ENCODE assay signal across 10 mouse cellular contexts in genomic region chr9:61549692-61550241, GRCm38 (mm10).
A peak's percentile ranks its signal among the peaks of the same experiment; 100 is the strongest.
DNase-seq lines count a peak whose midpoint lies in the region; ATAC-seq and TF ChIP-seq lines count a peak whose summit lies in the region.
"Had no signal": no experiment of that assay in that cellular context is flagged by ENCODE, and none has a peak within 500 bp of the region (broad histone marks: within the 10 kb centered on the region; RNA-seq: fewer than 3 reads in every experiment).

No protein-coding gene starts in this region.

- no peak overlapping the region for H3K4me3 ChIP-seq in hindbrain, embryonic 13.5 days
- no peak overlapping the region for H3K4me3 ChIP-seq in midbrain, embryonic 10.5 days
- H3K4me3 ChIP-seq in lung, adult 2 months (replicated peaks; ENCODE audit: extremely low read depth, low read depth, low read length), result no peak overlapping the region
- H3K4me3 ChIP-seq: heart, embryonic 12.5 days had no signal

- no peak overlapping the region for H3K9ac ChIP-seq in hindbrain, embryonic 13.5 days
- H3K9ac ChIP-seq: heart, embryonic 12.5 days had no signal

- 0 out of 2 replicates have a peak overlapping the region, but pooled peaks have one; percentile 19 for H3K27ac ChIP-seq in hindbrain, embryonic 13.5 days
- peak overlapping the region; percentile 1; the same call in 1 of the 2 replicates for H3K27ac ChIP-seq in midbrain, embryonic 10.5 days (replicated peaks)

- no peak overlapping the region for H3K4me2 ChIP-seq in hindbrain, embryonic 13.5 days
- H3K4me2 ChIP-seq: heart, embryonic 12.5 days had no signal

- peak; percentile 12 to 18 for DNase-seq in right cerebral cortex, postnatal 36 days (ENCODE audit: low spot score in 2 of 2)
- no peak for DNase-seq in right cerebral cortex, postnatal 25 days
- DNase-seq in midbrain, embryonic 10.5 days (ENCODE audit: low spot score), result no peak
- no peak for DNase-seq in thymus, postnatal 36 days
- DNase-seq in lung, adult 2 months, result no peak
- DNase-seq in ovary, adult 18-20 months (ENCODE audit: low spot score), result no peak
- DNase-seq: kidney, adult 8-10 months; lung, postnatal 36 days had no signal

- peak; percentile 88 for ATAC-seq in hindbrain, embryonic 13.5 days (ENCODE audit: low FRiP score)

- no peak for TF ChIP-seq POLR2A in lung, adult 2 months (IDR thresholded peaks at IDR 0.05; ENCODE audit: borderline replicate concordance, extremely low read depth, low read depth, low read length)

- TF ChIP-seq CTCF in lung, adult 2 months (IDR thresholded peaks at IDR 0.05; ENCODE audit: insufficient read depth, low read length), result no peak

- H3K36me3 ChIP-seq in hindbrain, embryonic 13.5 days, result no peaks in the 10 kb centered on the region
- H3K36me3 ChIP-seq in midbrain, embryonic 10.5 days, result no peaks in the 10 kb centered on the region
- H3K36me3 ChIP-seq: heart, embryonic 12.5 days had no signal

- WGBS in hindbrain, embryonic 13.5 days, result 17% methylated on average over 5 of the region's 5 CpGs
- 27% methylated on average over 5 of the region's 5 CpGs for WGBS in midbrain, embryonic 10.5 days
- WGBS in lung, adult 2 months, result 60% methylated on average over 5 of the region's 5 CpGs

- peaks cover 38% of the 10 kb centered on the region for H3K4me1 ChIP-seq in hindbrain, embryonic 13.5 days (replicated peaks)
- H3K4me1 ChIP-seq in midbrain, embryonic 10.5 days, result peaks cover 38% of the 10 kb centered on the region
- H3K4me1 ChIP-seq in lung, adult 2 months (ENCODE audit: control insufficient read depth, insufficient read depth, low read length), result no peaks in the 10 kb centered on the region
- H3K4me1 ChIP-seq: heart, embryonic 12.5 days had no signal

- H3K27me3 ChIP-seq in hindbrain, embryonic 13.5 days, result peaks cover 30% of the 10 kb centered on the region; the same call in 1 of the 2 replicates
- H3K27me3 ChIP-seq in midbrain, embryonic 10.5 days (ENCODE audit: low read depth, poor library complexity, severe bottlenecking), result no peaks in the 10 kb centered on the region; the same call in 1 of the 2 replicates

- no peaks in the 10 kb centered on the region for H3K9me3 ChIP-seq in hindbrain, embryonic 13.5 days
- H3K9me3 ChIP-seq in midbrain, embryonic 10.5 days (replicated peaks), result no peaks in the 10 kb centered on the region

Comparison
In these comparisons a context has a peak if more than half of its experiments do, and no peak if none do; other contexts are left out.
1. DNase-seq: peak in right cerebral cortex, postnatal 36 days (2 of 2); none in right cerebral cortex, postnatal 25 days (single experiment), midbrain, embryonic 10.5 days (single experiment), thymus, postnatal 36 days (0 of 2), lung, adult 2 months (single experiment) and ovary, adult 18-20 months (single experiment).